Mouse (Mus musculus): Measurements from ENCODE around the gene Zdhhc4. TPM values are rescaled to one million over a fixed set of nuclear protein-coding genes. Genes with fewer than 3 reads are reported as not detected.

The Zdhhc4 gene
- polyA plus RNA-seq, 1 experiment from 2014 or later = 72.7 TPM

- no peaks in the 10 kb centered on the region for H3K27me3 ChIP-seq (ENCODE audit: control insufficient read depth, insufficient read depth, low read depth, low read length)
- H3K36me3 ChIP-seq (ENCODE audit: control insufficient read depth, insufficient read depth, low read length) = peaks cover 46% of the 10 kb centered on the region
- no peak for ATAC-seq (ENCODE audit: low read depth)
- H3K4me1 ChIP-seq (replicated peaks; ENCODE audit: control insufficient read depth, insufficient read depth, low read length) = peaks cover 12% of the 10 kb centered on the region
- H3K9ac ChIP-seq (ENCODE audit: low read length) = no peak overlapping the region
- no peak overlapping the region for H3K27ac ChIP-seq (ENCODE audit: low read length)
- no peak overlapping the region for H3K4me2 ChIP-seq (ENCODE audit: low read depth, low read length)
- no peak overlapping the region for H3K4me3 ChIP-seq (ENCODE audit: low read length)
- WGBS = 61% methylated on average over 8 of the region's 8 CpGs
- no peaks in the 10 kb centered on the region for H3K9me3 ChIP-seq (ENCODE audit: control insufficient read depth, low read length)
Measured at GRCm38 (mm10) chr5:143311886-143312285, 17.2 kb downstream of the Zdhhc4 start.

GRCm38 (mm10) chr5:143309916-143310315 lies 19.1 kb downstream of the Zdhhc4 start:
- no peak for ATAC-seq (ENCODE audit: low read depth)
- H3K9me3 ChIP-seq (ENCODE audit: control insufficient read depth, low read length) = no peaks in the 10 kb centered on the region
- no peak overlapping the region for H3K4me2 ChIP-seq (ENCODE audit: low read depth, low read length)
- H3K27me3 ChIP-seq (ENCODE audit: control insufficient read depth, insufficient read depth, low read depth, low read length) = no peaks in the 10 kb centered on the region
- no peak overlapping the region for H3K9ac ChIP-seq (ENCODE audit: low read length)
- peaks cover 52% of the 10 kb centered on the region for H3K36me3 ChIP-seq (ENCODE audit: control insufficient read depth, insufficient read depth, low read length)
- H3K4me3 ChIP-seq (ENCODE audit: low read length) = no peak overlapping the region
- WGBS = 92% methylated on average over 7 of the region's 7 CpGs
- no peak overlapping the region for H3K27ac ChIP-seq (ENCODE audit: low read length)
- H3K4me1 ChIP-seq (replicated peaks; ENCODE audit: control insufficient read depth, insufficient read depth, low read length) = peaks cover 9% of the 10 kb centered on the region

- Histone ChIP-seq H3K9ac (ENCODE audit: low read length) (no peak overlapping the region), H3K9me3 (ENCODE audit: control insufficient read depth, low read length) (no peaks in the 10 kb centered on the region), H3K4me3 (ENCODE audit: low read length) (no peak overlapping the region), H3K4me1 (replicated peaks; ENCODE audit: control insufficient read depth, insufficient read depth, low read length) (peaks cover 6% of the 10 kb centered on the region), H3K27me3 (ENCODE audit: control insufficient read depth, insufficient read depth, low read depth, low read length) (no peaks in the 10 kb centered on the region), H3K36me3 (ENCODE audit: control insufficient read depth, insufficient read depth, low read length) (peaks cover 52% of the 10 kb centered on the region), H3K27ac (ENCODE audit: low read length) (no peak overlapping the region), H3K4me2 (ENCODE audit: low read depth, low read length) (no peak overlapping the region)
- ATAC-seq (ENCODE audit: low read depth) = no peak
- 60% methylated on average over 5 of the region's 5 CpGs for WGBS
Measured at GRCm38 (mm10) chr5:143308825-143309224, 20.2 kb downstream of the Zdhhc4 start.

- Histone ChIP-seq H3K27me3 (ENCODE audit: control insufficient read depth, insufficient read depth, low read depth, low read length) (no peaks in the 10 kb centered on the region), H3K4me1 (replicated peaks; ENCODE audit: control insufficient read depth, insufficient read depth, low read length) (no peaks in the 10 kb centered on the region; the same call in 1 of the 2 replicates), H3K9ac (ENCODE audit: low read length) (no peak overlapping the region), H3K27ac (ENCODE audit: low read length) (no peak overlapping the region), H3K4me2 (ENCODE audit: low read depth, low read length) (no peak overlapping the region), H3K4me3 (ENCODE audit: low read length) (no peak overlapping the region), H3K36me3 (ENCODE audit: control insufficient read depth, insufficient read depth, low read length) (peaks cover 54% of the 10 kb centered on the region), H3K9me3 (ENCODE audit: control insufficient read depth, low read length) (no peaks in the 10 kb centered on the region)
- ATAC-seq (ENCODE audit: low read depth) = no peak
- WGBS = 77% methylated on average over 7 of the region's 7 CpGs
Measured at GRCm38 (mm10) chr5:143304251-143304650, 24.8 kb downstream of the Zdhhc4 start.

GRCm38 (mm10) chr5:143301296-143301695 lies 27.8 kb downstream of the Zdhhc4 start:
- Histone ChIP-seq H3K27me3 (ENCODE audit: control insufficient read depth, insufficient read depth, low read depth, low read length) (no peaks in the 10 kb centered on the region), H3K4me1 (replicated peaks; ENCODE audit: control insufficient read depth, insufficient read depth, low read length) (peaks cover 14% of the 10 kb centered on the region), H3K4me3 (ENCODE audit: low read length) (no peak overlapping the region), H3K9me3 (ENCODE audit: control insufficient read depth, low read length) (no peaks in the 10 kb centered on the region), H3K36me3 (ENCODE audit: control insufficient read depth, insufficient read depth, low read length) (peaks cover 36% of the 10 kb centered on the region), H3K27ac (ENCODE audit: low read length) (no peak overlapping the region), H3K9ac (ENCODE audit: low read length) (no peak overlapping the region), H3K4me2 (ENCODE audit: low read depth, low read length) (no peak overlapping the region)
- ATAC-seq (ENCODE audit: low read depth) = 0 out of 2 replicates have a peak, but pooled peaks have one; percentile 34
- 63% methylated on average over 8 of the region's 8 CpGs for whole genome bisulfite sequencing

GRCm38 (mm10) chr5:143299686-143300085 lies 29.4 kb downstream of the Zdhhc4 start:
- no peak overlapping the region for H3K27ac ChIP-seq (ENCODE audit: low read length)
- no peaks in the 10 kb centered on the region for H3K9me3 ChIP-seq (ENCODE audit: control insufficient read depth, low read length)
- no peak overlapping the region for H3K4me3 ChIP-seq (ENCODE audit: low read length)
- 93% methylated on average over 4 of the region's 4 CpGs for WGBS
- H3K36me3 ChIP-seq (ENCODE audit: control insufficient read depth, insufficient read depth, low read length) = peaks cover 27% of the 10 kb centered on the region
- ATAC-seq (ENCODE audit: low read depth) = no peak
- no peaks in the 10 kb centered on the region; the same call in 1 of the 2 replicates for H3K27me3 ChIP-seq (ENCODE audit: control insufficient read depth, insufficient read depth, low read depth, low read length)
- no peak overlapping the region for H3K9ac ChIP-seq (ENCODE audit: low read length)
- peaks cover 14% of the 10 kb centered on the region for H3K4me1 ChIP-seq (replicated peaks; ENCODE audit: control insufficient read depth, insufficient read depth, low read length)
- no peak overlapping the region for H3K4me2 ChIP-seq (ENCODE audit: low read depth, low read length)

- Histone ChIP-seq H3K4me2 (ENCODE audit: low read depth, low read length) (no peak overlapping the region), H3K27ac (ENCODE audit: low read length) (no peak overlapping the region), H3K36me3 (ENCODE audit: control insufficient read depth, insufficient read depth, low read length) (peaks cover 25% of the 10 kb centered on the region), H3K27me3 (ENCODE audit: control insufficient read depth, insufficient read depth, low read depth, low read length) (peaks cover 13% of the 10 kb centered on the region), H3K4me3 (ENCODE audit: low read length) (no peak overlapping the region), H3K9me3 (ENCODE audit: control insufficient read depth, low read length) (no peaks in the 10 kb centered on the region), H3K9ac (ENCODE audit: low read length) (no peak overlapping the region), H3K4me1 (replicated peaks; ENCODE audit: control insufficient read depth, insufficient read depth, low read length) (peaks cover 17% of the 10 kb centered on the region)
- no peak for ATAC-seq (ENCODE audit: low read depth)
- WGBS = 76% methylated on average over 7 of the region's 7 CpGs
Measured at GRCm38 (mm10) chr5:143298391-143298790, 30.7 kb downstream of the Zdhhc4 start.

GRCm38 (mm10) chr5:143297986-143298385 lies 31.1 kb downstream of the Zdhhc4 start:
- Histone ChIP-seq H3K4me2 (ENCODE audit: low read depth, low read length) (no peak overlapping the region), H3K27me3 (ENCODE audit: control insufficient read depth, insufficient read depth, low read depth, low read length) (peaks cover 17% of the 10 kb centered on the region), H3K9me3 (ENCODE audit: control insufficient read depth, low read length) (no peaks in the 10 kb centered on the region), H3K4me1 (replicated peaks; ENCODE audit: control insufficient read depth, insufficient read depth, low read length) (peaks cover 21% of the 10 kb centered on the region), H3K36me3 (ENCODE audit: control insufficient read depth, insufficient read depth, low read length) (peaks cover 23% of the 10 kb centered on the region), H3K27ac (ENCODE audit: low read length) (no peak overlapping the region), H3K9ac (ENCODE audit: low read length) (no peak overlapping the region), H3K4me3 (ENCODE audit: low read length) (no peak overlapping the region)
- ATAC-seq (ENCODE audit: low read depth) = peak; percentile 77
- WGBS = 64% methylated on average over 9 of the region's 9 CpGs

GRCm38 (mm10) chr5:143295330-143295729 lies 33.7 kb downstream of the Zdhhc4 start:
- peaks cover 10% of the 10 kb centered on the region for H3K36me3 ChIP-seq (ENCODE audit: control insufficient read depth, insufficient read depth, low read length)
- H3K27ac ChIP-seq (ENCODE audit: low read length) = no peak overlapping the region
- H3K27me3 ChIP-seq (ENCODE audit: control insufficient read depth, insufficient read depth, low read depth, low read length) = peaks cover 37% of the 10 kb centered on the region
- no peak overlapping the region for H3K9ac ChIP-seq (ENCODE audit: low read length)
- H3K4me1 ChIP-seq (replicated peaks; ENCODE audit: control insufficient read depth, insufficient read depth, low read length) = peaks cover 23% of the 10 kb centered on the region
- H3K4me3 ChIP-seq (ENCODE audit: low read length) = no peak overlapping the region
- no peak overlapping the region for H3K4me2 ChIP-seq (ENCODE audit: low read depth, low read length)
- 81% methylated on average over 2 of the region's 2 CpGs for WGBS
- no peaks in the 10 kb centered on the region for H3K9me3 ChIP-seq (ENCODE audit: control insufficient read depth, low read length)
- no peak for ATAC-seq (ENCODE audit: low read depth)

GRCm38 (mm10) chr5:143294862-143295261 lies 34.2 kb downstream of the Zdhhc4 start:
- H3K9ac ChIP-seq (ENCODE audit: low read length) = no peak overlapping the region
- no peak for ATAC-seq (ENCODE audit: low read depth)
- peaks cover 5% of the 10 kb centered on the region for H3K36me3 ChIP-seq (ENCODE audit: control insufficient read depth, insufficient read depth, low read length)
- no peak overlapping the region for H3K4me2 ChIP-seq (ENCODE audit: low read depth, low read length)
- H3K4me1 ChIP-seq (replicated peaks; ENCODE audit: control insufficient read depth, insufficient read depth, low read length) = peaks cover 23% of the 10 kb centered on the region
- no peak overlapping the region for H3K27ac ChIP-seq (ENCODE audit: low read length)
- no peak overlapping the region for H3K4me3 ChIP-seq (ENCODE audit: low read length)
- no peaks in the 10 kb centered on the region for H3K9me3 ChIP-seq (ENCODE audit: control insufficient read depth, low read length)
- 87% methylated on average over 3 of the region's 3 CpGs for WGBS
- peaks cover 40% of the 10 kb centered on the region for H3K27me3 ChIP-seq (ENCODE audit: control insufficient read depth, insufficient read depth, low read depth, low read length)

All from lung, embryonic 16.5 days (tissue).